Mouse (Mus musculus): ENCODE results near the gene Lgals1. TPM values are rescaled to one million over a fixed set of nuclear protein-coding genes. Genes with fewer than 3 reads are reported as not detected.

The Lgals1 gene
- polyA plus RNA-seq, 1 experiment from 2014 or later, result 576 TPM

GRCm38 (mm10) chr15:78973950-78974349 is 47.4 kb downstream of the Lgals1 start:
- H3K4me3 ChIP-seq (replicated peaks; ENCODE audit: low read depth, low read length), result no peak overlapping the region
- H3K36me3 ChIP-seq (ENCODE audit: insufficient read depth, low read length), result no peaks in the 10 kb centered on the region
- no peak overlapping the region for H3K27ac ChIP-seq
- H3K27me3 ChIP-seq (ENCODE audit: insufficient read depth, low read length), result no peaks in the 10 kb centered on the region
- DNase-seq (ENCODE audit: low spot score) (peak; percentile 45), ATAC-seq (replicated peaks; ENCODE audit: low FRiP score, low read depth) (no peak; the same call in 1 of the 2 replicates)
- 76% methylated on average over 7 of the region's 7 CpGs for WGBS
- no peak overlapping the region for H3K4me2 ChIP-seq (ENCODE audit: low read length)
- H3K9ac ChIP-seq (ENCODE audit: low read depth, low read length), result no peak overlapping the region
- peak; percentile 67 for TF ChIP-seq CTCF (IDR thresholded peaks at IDR 0.05; ENCODE audit: low read depth)
- H3K4me1 ChIP-seq (replicated peaks; ENCODE audit: insufficient read depth, low read length), result peaks cover 2% of the 10 kb centered on the region; the same call in 1 of the 2 replicates
- no peaks in the 10 kb centered on the region for H3K9me3 ChIP-seq (replicated peaks; ENCODE audit: low read length)

- Histone ChIP-seq H3K4me2 (ENCODE audit: low read length) (no peak overlapping the region), H3K36me3 (ENCODE audit: insufficient read depth, low read length) (no peaks in the 10 kb centered on the region), H3K27me3 (ENCODE audit: insufficient read depth, low read length) (no peaks in the 10 kb centered on the region), H3K9ac (ENCODE audit: low read depth, low read length) (no peak overlapping the region), H3K9me3 (replicated peaks; ENCODE audit: low read length) (no peaks in the 10 kb centered on the region), H3K27ac (no peak overlapping the region), H3K4me3 (replicated peaks; ENCODE audit: low read depth, low read length) (no peak overlapping the region), H3K4me1 (replicated peaks; ENCODE audit: insufficient read depth, low read length) (peaks cover 4% of the 10 kb centered on the region; the same call in 1 of the 2 replicates)
- no peak for DNase-seq (ENCODE audit: low spot score)
- ATAC-seq (replicated peaks; ENCODE audit: low FRiP score, low read depth), result no peak
- 86% methylated on average over 8 of the region's 8 CpGs for WGBS
- no peak for TF ChIP-seq CTCF (IDR thresholded peaks at IDR 0.05; ENCODE audit: low read depth)
Observed at GRCm38 (mm10) chr15:78977676-78978159, 51.2 kb downstream of the Lgals1 start.

GRCm38 (mm10) chr15:78978875-78979274 is 52.4 kb downstream of the Lgals1 start:
- Histone ChIP-seq H3K9ac (ENCODE audit: low read depth, low read length) (no peak overlapping the region), H3K4me1 (replicated peaks; ENCODE audit: insufficient read depth, low read length) (peaks cover 6% of the 10 kb centered on the region), H3K27me3 (ENCODE audit: insufficient read depth, low read length) (no peaks in the 10 kb centered on the region), H3K27ac (no peak overlapping the region), H3K4me2 (ENCODE audit: low read length) (no peak overlapping the region), H3K9me3 (replicated peaks; ENCODE audit: low read length) (no peaks in the 10 kb centered on the region), H3K36me3 (ENCODE audit: insufficient read depth, low read length) (no peaks in the 10 kb centered on the region), H3K4me3 (replicated peaks; ENCODE audit: low read depth, low read length) (no peak overlapping the region)
- TF ChIP-seq CTCF (IDR thresholded peaks at IDR 0.05; ENCODE audit: low read depth), result no peak
- ATAC-seq (replicated peaks; ENCODE audit: low FRiP score, low read depth) (no peak), DNase-seq (ENCODE audit: low spot score) (peak; percentile 79)
- WGBS, result 2% methylated on average over 4 of the region's 4 CpGs

Small RNA genes within 50 kb of the gene (microRNA-seq; reads per million reads assigned to microRNA genes)
- gene Mir6955, result not detected

Other genes with a start within 250 kb of the Lgals1 start
- 0.10 and 0.13 TPM in 2 replicates for gene Elfn2, start 208.0 kb upstream of the Lgals1 start, polyA plus RNA-seq (2015; fragmentation: Nextera tagmentation; extraction: Ambion mirVana)
- 18.8 and 18.9 TPM in 2 replicates for gene Mfng, start 153.2 kb upstream of the Lgals1 start, polyA plus RNA-seq (2015; fragmentation: Nextera tagmentation; extraction: Ambion mirVana)
- gene Card10, start 123.7 kb upstream of the Lgals1 start, polyA plus RNA-seq (2015; fragmentation: Nextera tagmentation; extraction: Ambion mirVana), result 8.2 and 9.2 TPM in 2 replicates
- 51.4 and 57.1 TPM in 2 replicates for gene Cdc42ep1, start 84.1 kb upstream of the Lgals1 start, polyA plus RNA-seq (2015; fragmentation: Nextera tagmentation; extraction: Ambion mirVana)
- gene Lgals2, start 71.2 kb upstream of the Lgals1 start, polyA plus RNA-seq (2015; fragmentation: Nextera tagmentation; extraction: Ambion mirVana), result 0.91 and 1.2 TPM in 2 replicates
- 41.5 and 42.8 TPM in 2 replicates for gene Gga1, start 49.5 kb upstream of the Lgals1 start, polyA plus RNA-seq (2015; fragmentation: Nextera tagmentation; extraction: Ambion mirVana)
- gene Gm49510, start 27.1 kb upstream of the Lgals1 start, polyA plus RNA-seq (2015; fragmentation: Nextera tagmentation; extraction: Ambion mirVana), result 0.30 TPM in 1 of 2 replicates, not detected in the other
- gene Sh3bp1, start 27.0 kb upstream of the Lgals1 start, polyA plus RNA-seq (2015; fragmentation: Nextera tagmentation; extraction: Ambion mirVana), result 19.6 and 24.6 TPM in 2 replicates
- gene Pdxp, start 12.8 kb upstream of the Lgals1 start, polyA plus RNA-seq (2015; fragmentation: Nextera tagmentation; extraction: Ambion mirVana), result 7.1 and 7.8 TPM in 2 replicates
- gene Nol12, start 8.2 kb downstream of the Lgals1 start, polyA plus RNA-seq (2015; fragmentation: Nextera tagmentation; extraction: Ambion mirVana), result 43.8 and 46.8 TPM in 2 replicates
- gene Triobp, start 21.0 kb downstream of the Lgals1 start, polyA plus RNA-seq (2015; fragmentation: Nextera tagmentation; extraction: Ambion mirVana), result 30.5 and 33.0 TPM in 2 replicates
- gene H1f0, start 101.7 kb downstream of the Lgals1 start, polyA plus RNA-seq (2015; fragmentation: Nextera tagmentation; extraction: Ambion mirVana), result 522 and 524 TPM in 2 replicates
- gene Galr3, start 115.2 kb downstream of the Lgals1 start, polyA plus RNA-seq (2015; fragmentation: Nextera tagmentation; extraction: Ambion mirVana), result 0.13 and 0.24 TPM in 2 replicates
- gene Ankrd54, start 136.2 kb downstream of the Lgals1 start, polyA plus RNA-seq (2015; fragmentation: Nextera tagmentation; extraction: Ambion mirVana), result 42.5 and 42.6 TPM in 2 replicates
- gene Eif3l, start 148.5 kb downstream of the Lgals1 start, polyA plus RNA-seq (2015; fragmentation: Nextera tagmentation; extraction: Ambion mirVana), result 199 and 218 TPM in 2 replicates
- gene Micall1, start 182.2 kb downstream of the Lgals1 start, polyA plus RNA-seq (2015; fragmentation: Nextera tagmentation; extraction: Ambion mirVana), result 5.9 and 6.6 TPM in 2 replicates
- gene Polr2f, start 214.3 kb downstream of the Lgals1 start, polyA plus RNA-seq (2015; fragmentation: Nextera tagmentation; extraction: Ambion mirVana), result 314 and 321 TPM in 2 replicates
- gene 1700088E04Rik, start 214.5 kb downstream of the Lgals1 start, polyA plus RNA-seq (2015; fragmentation: Nextera tagmentation; extraction: Ambion mirVana), result 12.9 and 15.2 TPM in 2 replicates
- 0.23 and 0.25 TPM in 2 replicates for gene Sox10, start 238.5 kb downstream of the Lgals1 start, polyA plus RNA-seq (2015; fragmentation: Nextera tagmentation; extraction: Ambion mirVana)

Data from kidney, postnatal 0 days (tissue).